Mouse (Mus musculus): ENCODE measurements around the gene Gm20737.
"Not testable (repeated sequence)": the region's sequence is repeated elsewhere in the genome, so short reads cannot be mapped to it uniquely, and the experiment has no call there.

Gene Gm20737

GRCm38 (mm10) chrY:10535942-10536341 lies at the start of gene Gm20737:
Gene Gm20737 (minus strand): TSS chrY:10536042.
- not testable (repeated sequence) for DNase-seq (ENCODE audit: low spot score in 2 of 2)

- not testable (repeated sequence) for DNase-seq (ENCODE audit: low spot score in 2 of 2)
These were observed 17.3 kb upstream of the Gm20737 start, which contains the start of gene Gm21775 for GRCm38 (mm10) chrY:10553153-10553552. Gene Gm21775 (plus strand): TSS chrY:10553453.

Measured in cerebellum, postnatal 4 days (tissue).